Mouse (Mus musculus): ENCODE data around the gene Terf2ip.

- TF ChIP-seq USF1 (IDR thresholded peaks at IDR 0.05; ENCODE audit: low read depth) (no peak), CTCF (IDR thresholded peaks at IDR 0.05; ENCODE audit: control insufficient read depth, insufficient read depth, insufficient read length) (no peak)
Observed at GRCm38 (mm10) chr8:111991278-111991677, 19.9 kb upstream of the Terf2ip start.

All from C2C12 (cell line).